Mouse (Mus musculus): ENCODE measurements around the gene Coro1b. TPM values are rescaled to one million over a fixed set of nuclear protein-coding genes. Genes with fewer than 3 reads are reported as not detected.

Gene Coro1b
- polyA plus RNA-seq, 1 experiment from 2014 or later: 64.4 TPM

- Histone ChIP-seq H3K4me2 (ENCODE audit: low read depth, low read length) (no peak overlapping the region), H3K36me3 (replicated peaks; ENCODE audit: insufficient read depth, low read length) (no peaks in the 10 kb centered on the region), H3K9me3 (ENCODE audit: low read length) (no peaks in the 10 kb centered on the region), H3K27me3 (ENCODE audit: insufficient read depth, low read length) (no peaks in the 10 kb centered on the region), H3K9ac (replicated peaks) (no peak overlapping the region), H3K4me1 (ENCODE audit: insufficient read depth) (peaks cover 28% of the 10 kb centered on the region), H3K4me3 (ENCODE audit: low read depth, low read length) (no peak overlapping the region), H3K27ac (ENCODE audit: low read depth) (0 out of 2 replicates have a peak overlapping the region, but pooled peaks have one; percentile 34)
- no peak for TF ChIP-seq EP300 (IDR thresholded peaks at IDR 0.05; ENCODE audit: low read depth)
- TF ChIP-seq CTCF (IDR thresholded peaks at IDR 0.05; ENCODE audit: low read depth): no peak
- ATAC-seq: no peak
- 46% methylated on average over 13 of the region's 13 CpGs for WGBS (ENCODE audit: insufficient replicate concordance)
- no peak for DNase-seq
Measured at GRCm38 (mm10) chr19:4171393-4172290, 23.2 kb downstream of the Coro1b start.

GRCm38 (mm10) chr19:4172925-4173324 is 24.5 kb downstream of the Coro1b start:
- Histone ChIP-seq H3K4me2 (ENCODE audit: low read depth, low read length) (no peak overlapping the region), H3K9me3 (ENCODE audit: low read length) (no peaks in the 10 kb centered on the region), H3K27ac (ENCODE audit: low read depth) (no peak overlapping the region), H3K27me3 (ENCODE audit: insufficient read depth, low read length) (no peaks in the 10 kb centered on the region), H3K4me1 (ENCODE audit: insufficient read depth) (peaks cover 28% of the 10 kb centered on the region), H3K36me3 (replicated peaks; ENCODE audit: insufficient read depth, low read length) (no peaks in the 10 kb centered on the region), H3K4me3 (ENCODE audit: low read depth, low read length) (no peak overlapping the region), H3K9ac (replicated peaks) (no peak overlapping the region)
- 68% methylated on average over 11 of the region's 11 CpGs for WGBS (ENCODE audit: insufficient replicate concordance)
- ATAC-seq (no peak), DNase-seq (no peak)
- no peak; the same call in 1 of the 2 replicates for TF ChIP-seq CTCF (IDR thresholded peaks at IDR 0.05; ENCODE audit: low read depth)

GRCm38 (mm10) chr19:4175368-4175947 is 27.0 kb downstream of the Coro1b start, which contains the start of gene Carns1:
Carns1 (minus strand) TSS chr19:4175479.
- DNase-seq (no peak), ATAC-seq (peak; percentile 56; the same call in 1 of the 2 replicates)
- peaks cover 14% of the 10 kb centered on the region for H3K4me1 ChIP-seq (ENCODE audit: insufficient read depth)
- 0 out of 2 replicates have a peak, but pooled peaks cover 4% of the 10 kb centered on the region for H3K36me3 ChIP-seq (replicated peaks; ENCODE audit: insufficient read depth, low read length)
- H3K4me3 ChIP-seq (ENCODE audit: low read depth, low read length): no peak within 1 kb of the TSS
- no peaks in the 10 kb centered on the region for H3K9me3 ChIP-seq (ENCODE audit: low read length)
- TF ChIP-seq EP300 (IDR thresholded peaks at IDR 0.05; ENCODE audit: low read depth) (no peak), CTCF (IDR thresholded peaks at IDR 0.05; ENCODE audit: low read depth) (no peak)
- H3K27ac ChIP-seq (ENCODE audit: low read depth): no peak within 1 kb of the TSS
- H3K27me3 ChIP-seq (ENCODE audit: insufficient read depth, low read length): no peaks in the 10 kb centered on the region
- peak within 1 kb of the TSS; percentile 39 for H3K4me2 ChIP-seq (ENCODE audit: low read depth, low read length)
- WGBS (ENCODE audit: insufficient replicate concordance): 32% methylated on average over 11 of the region's 11 CpGs
- H3K9ac ChIP-seq (replicated peaks): no peak within 1 kb of the TSS

- Histone ChIP-seq H3K9ac (replicated peaks) (no peak overlapping the region), H3K9me3 (ENCODE audit: low read length) (no peaks in the 10 kb centered on the region), H3K36me3 (replicated peaks; ENCODE audit: insufficient read depth, low read length) (0 out of 2 replicates have a peak, but pooled peaks cover 4% of the 10 kb centered on the region), H3K4me2 (ENCODE audit: low read depth, low read length) (no peak overlapping the region), H3K27me3 (ENCODE audit: insufficient read depth, low read length) (no peaks in the 10 kb centered on the region), H3K4me1 (ENCODE audit: insufficient read depth) (peaks cover 20% of the 10 kb centered on the region), H3K27ac (ENCODE audit: low read depth) (no peak overlapping the region), H3K4me3 (ENCODE audit: low read depth, low read length) (no peak overlapping the region)
- 74% methylated on average over 7 of the region's 7 CpGs for WGBS (ENCODE audit: insufficient replicate concordance)
- ATAC-seq (no peak), DNase-seq (no peak)
- TF ChIP-seq EP300 (IDR thresholded peaks at IDR 0.05; ENCODE audit: low read depth): no peak
- TF ChIP-seq CTCF (IDR thresholded peaks at IDR 0.05; ENCODE audit: low read depth): no peak
Measured at GRCm38 (mm10) chr19:4180411-4180810, 32.0 kb downstream of the Coro1b start.

GRCm38 (mm10) chr19:4181892-4182291 is 33.5 kb downstream of the Coro1b start:
- TF ChIP-seq EP300 (IDR thresholded peaks at IDR 0.05; ENCODE audit: low read depth) (no peak), CTCF (IDR thresholded peaks at IDR 0.05; ENCODE audit: low read depth) (no peak)
- DNase-seq (peak; percentile 67), ATAC-seq (peak; percentile 53)
- H3K4me3 ChIP-seq (ENCODE audit: low read depth, low read length): no peak overlapping the region
- peaks cover 31% of the 10 kb centered on the region for H3K4me1 ChIP-seq (ENCODE audit: insufficient read depth)
- no peak overlapping the region for H3K9ac ChIP-seq (replicated peaks)
- no peaks in the 10 kb centered on the region for H3K27me3 ChIP-seq (ENCODE audit: insufficient read depth, low read length)
- H3K9me3 ChIP-seq (ENCODE audit: low read length): no peaks in the 10 kb centered on the region
- no peak overlapping the region for H3K27ac ChIP-seq (ENCODE audit: low read depth)
- 0 out of 2 replicates have a peak, but pooled peaks cover 4% of the 10 kb centered on the region for H3K36me3 ChIP-seq (replicated peaks; ENCODE audit: insufficient read depth, low read length)
- 37% methylated on average over 3 of the region's 3 CpGs for WGBS (ENCODE audit: insufficient replicate concordance)
- no peak overlapping the region for H3K4me2 ChIP-seq (ENCODE audit: low read depth, low read length)

GRCm38 (mm10) chr19:4183689-4184088 is 35.3 kb downstream of the Coro1b start:
- H3K9ac ChIP-seq (replicated peaks): no peak overlapping the region
- H3K36me3 ChIP-seq (replicated peaks; ENCODE audit: insufficient read depth, low read length): 0 out of 2 replicates have a peak, but pooled peaks cover 4% of the 10 kb centered on the region
- WGBS (ENCODE audit: insufficient replicate concordance): 69% methylated on average over 2 of the region's 2 CpGs

More at GRCm38 (mm10) chr19:4183689-4184088, 35.3 kb downstream of the Coro1b start:
- Histone ChIP-seq H3K27ac (ENCODE audit: low read depth) (0 out of 2 replicates have a peak overlapping the region, but pooled peaks have one; percentile 39), H3K9me3 (ENCODE audit: low read length) (no peaks in the 10 kb centered on the region), H3K27me3 (ENCODE audit: insufficient read depth, low read length) (no peaks in the 10 kb centered on the region), H3K4me2 (ENCODE audit: low read depth, low read length) (0 out of 2 replicates have a peak overlapping the region, but pooled peaks have one; percentile 2), H3K4me1 (ENCODE audit: insufficient read depth) (peaks cover 31% of the 10 kb centered on the region), H3K4me3 (ENCODE audit: low read depth, low read length) (no peak overlapping the region)
- TF ChIP-seq CTCF (IDR thresholded peaks at IDR 0.05; ENCODE audit: low read depth) (no peak), EP300 (IDR thresholded peaks at IDR 0.05; ENCODE audit: low read depth) (no peak)
- DNase-seq (no peak), ATAC-seq (no peak)

Data from liver, postnatal 0 days (tissue).